Mouse (Mus musculus) megakaryocyte progenitor cell, adult 5-6 weeks (primary cell): ENCODE results near the gene Fancc. TPM values are rescaled to one million over a fixed set of nuclear protein-coding genes. Genes with fewer than 3 reads are reported as not detected.
A peak's percentile ranks its signal among the peaks of the same experiment; 100 is the strongest.
"Not testable (repeated sequence)": the region's sequence is repeated elsewhere in the genome, so short reads cannot be mapped to it uniquely, and the experiment has no call there.

Experiments
- ATAC-seq: replicated peaks from 2 replicates; pipeline ENCODE4 v1.8.0; 2016; ENCODE audit warnings: mild to moderate bottlenecking, moderate TSS enrichment, inconsistent platforms; ENCODE audit not compliant: poor library complexity
- total RNA-seq, 2 experiments: library from RNA; stranded (forward) in 1 of 2; stranded (reverse) in 1 of 2; fragments of 157-497, 149-512 nt in 1 of 2; fragments of 200-1000 nt in 1 of 2; gene quantifications; 2 replicates each; pipeline versions ENCODE4 v1.2.3 to v1.2.4; 2015 to 2017

The Fancc gene
- total RNA-seq, 2 experiments from 2014 or later = 11.6 to 16.7 TPM

DNA sequence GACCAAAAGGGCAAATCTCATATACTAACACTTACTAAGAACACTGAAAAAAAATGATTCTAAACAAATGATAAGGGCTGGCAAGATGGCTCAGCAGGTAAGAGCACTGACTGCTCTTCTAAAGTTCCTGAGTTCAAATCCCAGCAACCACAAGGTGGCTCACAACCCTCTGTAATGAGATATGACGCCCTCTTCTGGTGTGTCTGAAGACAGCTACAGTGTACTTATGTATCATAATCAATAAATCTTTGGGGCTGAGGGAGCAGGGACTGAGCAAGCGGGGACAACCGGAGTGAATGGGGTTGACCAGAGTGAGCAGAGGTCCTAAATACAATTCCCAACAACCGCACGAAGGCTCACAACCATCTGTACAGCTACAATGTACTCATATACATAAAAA lies 68.9 kb downstream of the Fancc start:
- not testable (repeated sequence) for ATAC-seq

DNA sequence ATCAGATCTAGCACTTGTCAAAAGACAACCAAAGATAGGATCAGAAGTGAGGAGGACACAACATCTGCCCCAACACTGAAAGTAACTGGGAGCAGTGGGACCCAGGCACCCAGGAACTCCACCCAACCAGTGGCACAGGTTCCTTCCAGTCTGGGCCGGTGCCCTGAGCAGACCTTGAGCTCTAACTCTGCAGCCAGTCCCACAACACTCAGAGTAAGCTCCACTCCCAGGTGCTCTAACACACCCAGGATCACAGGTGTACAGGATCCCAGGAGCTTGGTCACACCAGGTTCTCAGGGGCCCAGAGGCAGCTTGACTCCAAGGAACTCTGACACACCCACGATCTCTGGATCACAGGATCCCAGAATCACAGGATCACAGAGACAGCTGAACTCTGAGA lies 74.0 kb downstream of the Fancc start:
- no peak for ATAC-seq

DNA sequence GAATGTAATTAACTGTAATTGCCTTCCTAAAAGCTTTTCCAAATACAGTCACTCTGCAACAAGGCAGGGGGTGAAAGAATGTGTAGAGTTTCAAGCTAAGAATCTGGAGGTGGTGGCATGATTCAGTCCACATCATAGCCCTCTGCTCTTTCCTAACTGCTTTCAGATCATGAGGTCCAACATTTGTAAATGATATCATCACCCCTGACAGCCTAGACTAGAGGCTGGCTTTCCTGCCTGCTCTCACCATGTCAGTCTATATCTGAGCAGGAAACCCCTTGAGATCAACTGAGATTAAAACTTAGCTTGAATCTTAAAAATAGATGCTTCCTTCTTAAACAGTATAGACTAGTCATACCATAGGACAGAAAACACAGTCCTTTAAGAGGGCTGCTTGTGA lies 75.9 kb downstream of the Fancc start:
- ATAC-seq = no peak

DNA sequence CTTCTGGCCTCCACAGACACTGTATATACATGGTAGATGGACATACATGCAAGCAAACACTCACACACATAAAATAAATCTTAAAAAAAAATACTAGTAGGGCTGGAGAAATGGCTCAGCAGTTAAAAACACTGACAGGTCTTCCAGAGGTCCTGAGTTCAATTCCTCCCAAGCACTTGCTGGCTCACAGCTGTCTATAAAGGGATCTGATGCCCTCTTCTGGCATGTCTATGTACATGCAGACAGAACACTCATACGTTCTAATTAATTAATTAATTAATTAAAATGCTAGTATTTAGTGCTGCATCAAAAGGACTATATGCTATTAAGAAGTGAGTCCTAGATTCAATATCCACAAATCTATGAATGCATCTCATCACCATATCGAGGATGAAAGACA lies 78.9 kb downstream of the Fancc start:
- ATAC-seq = no peak; the same call in 1 of the 2 replicates

DNA sequence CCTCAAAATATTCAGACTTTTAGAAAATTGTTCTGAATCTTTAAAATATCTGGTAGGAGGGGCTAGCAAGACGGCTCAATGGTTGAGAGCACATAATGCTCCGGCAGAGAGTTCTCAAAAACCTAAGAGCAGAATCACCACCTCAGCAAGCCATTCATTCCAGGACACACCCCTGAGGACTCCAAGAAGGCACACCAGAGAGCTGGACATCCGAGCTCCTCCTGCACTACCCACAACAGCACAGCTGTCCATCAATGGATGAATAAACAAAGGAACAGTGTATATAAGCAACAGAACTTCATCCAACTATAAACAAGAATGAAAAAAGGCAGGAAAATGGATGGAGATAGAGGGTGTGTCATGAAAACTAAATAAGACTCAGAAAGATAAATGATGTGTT lies 80.3 kb downstream of the Fancc start:
- no peak for ATAC-seq

DNA sequence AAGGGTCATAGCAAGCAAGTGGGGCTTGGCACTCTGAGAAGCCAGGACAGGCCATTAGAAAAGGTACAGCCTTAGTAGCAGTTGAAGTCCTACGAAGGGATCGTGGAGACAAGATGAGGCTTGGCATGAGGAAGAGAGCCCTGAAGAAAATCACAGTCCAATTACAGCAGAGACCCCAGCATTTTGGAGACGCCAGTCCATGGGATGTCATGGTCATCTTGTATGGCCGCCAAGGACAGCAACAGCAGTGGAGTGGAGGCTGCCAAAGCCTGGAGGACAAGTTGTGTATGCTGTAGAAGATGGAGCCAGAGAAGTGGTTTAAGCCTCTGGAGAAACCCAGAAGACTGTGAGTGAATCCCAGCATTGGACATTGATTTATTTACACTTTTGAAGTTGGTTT lies 84.4 kb downstream of the Fancc start:
- ATAC-seq = no peak

DNA sequence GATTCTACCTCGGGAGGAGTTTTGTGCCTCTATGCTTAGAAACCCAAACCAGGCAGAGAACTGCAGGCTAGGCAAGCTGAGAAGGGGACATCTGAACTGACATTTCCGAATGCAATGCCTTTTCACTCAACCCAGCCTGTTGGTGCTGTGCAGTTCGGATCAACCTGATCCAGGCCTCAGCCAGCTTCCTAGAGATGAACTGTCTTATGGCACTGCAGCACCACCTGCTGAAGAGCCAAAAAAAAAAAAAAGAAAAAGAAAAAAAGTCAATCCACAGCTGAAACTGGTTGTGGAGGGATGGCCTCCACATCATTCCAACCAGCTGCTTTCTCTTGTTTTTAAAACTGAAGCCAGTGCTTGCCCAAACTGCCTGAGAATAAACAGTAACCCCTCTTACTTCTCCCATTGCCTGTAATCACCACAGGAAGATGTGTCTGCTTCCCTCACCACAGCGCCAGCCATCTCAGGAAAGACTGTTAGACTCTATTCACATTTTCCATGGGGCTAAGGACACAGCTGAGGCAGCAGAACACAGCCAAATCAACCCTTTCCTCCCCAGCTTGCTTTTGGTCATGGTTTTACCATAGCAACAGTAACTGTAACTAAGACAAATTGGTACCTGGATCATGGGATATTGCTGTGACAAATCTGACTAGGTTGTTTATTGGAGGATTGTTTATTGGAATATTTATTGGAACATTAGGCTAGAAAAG lies 85.6 kb downstream of the Fancc start:
- ATAC-seq = peak; percentile 62

DNA sequence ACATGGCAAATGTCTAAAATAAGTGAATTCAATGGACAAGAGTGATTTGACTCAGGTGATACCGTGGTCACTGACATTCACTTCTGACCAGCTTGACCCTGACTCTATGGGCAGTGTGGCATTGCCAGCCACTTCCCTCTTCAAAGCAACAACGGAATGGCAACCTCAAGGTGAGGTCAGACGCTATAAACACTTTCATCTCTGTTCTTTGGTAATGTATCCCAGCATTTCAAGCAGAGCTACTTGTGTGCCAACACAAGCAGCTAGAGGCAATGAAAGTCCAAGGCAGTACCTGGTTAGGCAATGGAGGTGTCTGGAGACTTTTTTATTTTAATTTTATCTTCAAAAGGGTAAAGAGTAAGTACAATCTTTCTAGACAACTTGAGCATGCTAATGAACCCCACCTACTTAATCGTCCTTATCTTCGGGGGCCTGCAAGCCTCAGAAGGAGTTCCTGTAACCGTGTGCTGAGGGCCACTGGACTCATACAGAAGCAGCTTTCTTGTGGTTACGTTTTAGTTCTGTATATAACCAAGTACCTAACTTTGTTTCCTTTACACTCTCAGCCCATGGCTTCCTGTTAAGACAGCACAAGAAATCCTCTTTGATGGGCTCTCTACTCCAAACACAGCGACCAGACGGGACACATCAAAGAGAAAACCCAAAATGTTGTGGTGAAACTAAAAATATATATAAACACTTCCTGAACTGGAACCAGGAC lies 86.3 kb downstream of the Fancc start:
- ATAC-seq = peak; percentile 84

DNA sequence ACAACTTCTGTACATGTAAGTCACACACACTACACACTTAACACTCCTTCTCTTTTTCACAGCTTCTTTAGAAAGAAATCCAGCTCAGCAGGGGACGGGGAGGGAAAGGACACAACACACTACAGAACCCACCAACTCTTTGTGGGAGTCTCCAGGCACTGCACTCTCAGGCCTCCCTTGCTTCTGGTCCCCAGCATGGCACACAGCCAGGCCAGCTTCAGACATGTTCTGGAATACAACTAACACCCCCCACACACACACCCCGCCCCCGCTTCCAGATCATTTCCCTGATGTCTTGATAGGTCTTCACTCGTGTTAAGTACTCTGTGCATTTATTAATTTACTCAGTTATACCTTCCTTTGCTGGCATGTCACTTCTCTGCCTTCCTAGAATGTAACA lies 91.9 kb downstream of the Fancc start:
- ATAC-seq = no peak

DNA sequence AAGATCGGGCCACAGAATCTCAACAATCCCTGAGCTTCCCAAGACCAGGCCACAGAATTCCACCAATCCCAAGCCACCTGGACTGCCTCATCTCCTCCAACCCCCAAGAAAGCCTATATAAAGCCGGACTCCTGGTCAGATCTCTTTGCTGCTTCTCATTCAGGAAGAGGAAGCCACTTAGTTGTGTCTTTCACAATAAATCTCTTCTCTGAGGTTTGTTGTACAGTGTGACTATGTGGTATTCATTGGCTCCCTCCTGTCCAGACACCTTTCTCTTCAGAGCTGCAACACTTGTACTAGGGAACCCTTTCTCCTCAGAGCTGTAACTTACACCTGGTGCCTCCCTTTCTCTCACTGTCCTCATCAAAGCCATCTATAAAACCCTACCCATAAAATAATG lies 92.4 kb downstream of the Fancc start:
- ATAC-seq = peak; percentile 78

DNA sequence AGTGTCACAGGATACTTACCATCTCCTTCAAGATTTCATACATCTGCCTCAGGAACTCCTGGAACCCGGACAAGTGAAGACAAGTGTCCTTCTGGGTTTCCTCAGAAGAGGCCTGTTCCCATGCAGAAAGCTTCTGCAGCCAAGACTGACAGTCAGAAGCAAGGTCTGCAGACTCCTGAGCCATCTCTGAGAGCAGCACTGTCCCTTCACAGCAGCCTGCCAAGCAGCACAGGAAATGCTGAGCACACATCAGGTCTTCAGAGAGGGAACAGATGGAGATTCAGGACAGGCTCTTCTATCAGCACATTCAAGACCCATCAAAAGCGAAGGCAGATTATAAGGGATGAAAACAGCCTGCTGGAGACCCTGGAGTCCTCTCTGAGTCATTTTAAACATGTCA lies 94.3 kb downstream of the Fancc start:
- no peak for ATAC-seq

DNA sequence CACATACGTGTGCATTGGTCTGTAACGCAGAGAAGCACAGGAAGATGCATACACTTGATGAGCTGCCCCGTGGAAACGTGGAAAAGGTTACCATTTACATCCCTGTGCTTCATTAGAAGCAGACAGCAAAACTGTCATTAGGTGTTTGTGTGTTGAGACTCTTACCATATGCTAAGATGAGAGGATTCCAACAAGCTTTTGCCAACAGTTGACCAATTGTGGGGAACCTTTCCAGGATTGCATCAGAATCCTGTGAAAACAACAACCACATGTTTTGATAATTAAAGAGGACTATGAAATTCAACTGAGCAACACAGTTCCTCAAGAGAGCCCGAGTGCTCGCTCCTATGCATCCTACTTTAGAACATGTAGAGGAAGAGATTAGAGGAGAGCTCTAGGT lies 97.0 kb downstream of the Fancc start:
- no peak for ATAC-seq

DNA sequence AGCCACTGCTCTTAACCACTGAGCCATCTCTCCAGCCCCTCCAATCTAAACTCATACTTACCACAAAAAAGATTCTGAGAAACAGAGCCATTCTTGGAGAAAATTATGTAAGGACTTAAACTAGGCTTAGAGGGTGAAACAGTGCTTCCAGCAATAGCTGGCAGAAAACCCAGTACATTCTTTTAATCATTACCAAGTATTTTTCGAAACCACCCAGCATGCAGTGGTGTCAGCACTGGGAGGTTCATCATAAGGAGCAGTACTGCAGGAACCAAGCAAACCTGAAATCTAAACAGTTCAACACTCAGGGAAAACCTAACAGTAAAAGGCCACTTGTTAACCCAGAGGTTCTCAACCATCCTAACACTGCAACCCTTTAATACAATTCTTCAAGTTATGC lies 99.7 kb downstream of the Fancc start:
- ATAC-seq = no peak

DNA sequence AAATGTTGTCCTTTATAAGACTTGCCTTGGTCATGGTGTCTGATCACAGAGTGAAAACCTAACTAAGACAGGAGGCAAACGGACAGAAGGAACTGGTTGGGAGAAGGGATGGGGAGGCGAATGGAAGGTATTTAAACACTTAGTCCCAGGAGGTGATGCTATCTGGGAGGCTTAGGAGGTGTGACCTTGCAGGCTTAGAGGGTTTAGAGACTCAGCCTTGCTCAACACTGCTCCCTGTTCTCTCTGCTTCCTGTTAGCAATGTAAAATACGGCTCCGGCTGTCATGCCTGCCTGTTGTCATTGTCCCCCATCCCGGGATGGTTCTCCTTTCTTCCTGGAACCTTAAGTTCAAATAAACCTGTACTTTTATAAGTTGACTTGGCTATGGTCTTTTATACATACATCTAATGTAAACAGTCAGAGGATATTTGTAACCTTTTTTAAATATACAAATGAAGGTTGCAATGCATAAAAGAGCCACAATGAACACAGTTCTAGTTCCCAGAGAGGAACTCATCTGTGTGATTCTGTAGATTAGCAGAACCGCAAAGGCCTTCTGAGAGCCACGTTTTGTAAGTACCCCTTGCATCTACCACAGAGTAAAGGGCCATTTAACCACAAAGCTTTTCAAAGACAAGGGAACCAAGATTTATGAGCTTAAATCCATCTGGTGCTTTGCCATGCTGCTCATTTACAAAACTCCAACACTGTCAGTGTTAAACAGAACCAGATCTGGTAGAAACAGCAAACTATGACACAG lies 102.6 kb downstream of the Fancc start:
- ATAC-seq = peak; percentile 93

DNA sequence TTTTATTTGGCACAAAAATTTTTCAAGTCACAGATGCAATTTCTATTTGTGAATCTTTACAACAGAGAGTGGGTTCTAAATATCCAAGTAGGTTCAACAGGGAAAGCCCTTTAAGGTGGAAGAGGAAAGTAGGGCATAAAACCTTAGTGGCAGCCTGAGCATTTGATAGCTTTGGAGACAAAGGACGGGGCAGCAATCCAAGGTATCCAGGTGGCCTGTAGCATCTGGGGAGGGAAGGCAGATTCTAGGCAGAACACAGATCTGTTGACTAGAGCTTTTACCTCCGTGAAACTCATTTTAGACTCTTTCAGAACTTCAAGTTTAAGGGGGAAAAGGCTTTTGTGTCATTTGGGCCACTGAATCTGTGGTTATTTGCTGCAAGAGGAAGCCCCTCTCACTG lies 111.8 kb downstream of the Fancc start:
- no peak for ATAC-seq

DNA sequence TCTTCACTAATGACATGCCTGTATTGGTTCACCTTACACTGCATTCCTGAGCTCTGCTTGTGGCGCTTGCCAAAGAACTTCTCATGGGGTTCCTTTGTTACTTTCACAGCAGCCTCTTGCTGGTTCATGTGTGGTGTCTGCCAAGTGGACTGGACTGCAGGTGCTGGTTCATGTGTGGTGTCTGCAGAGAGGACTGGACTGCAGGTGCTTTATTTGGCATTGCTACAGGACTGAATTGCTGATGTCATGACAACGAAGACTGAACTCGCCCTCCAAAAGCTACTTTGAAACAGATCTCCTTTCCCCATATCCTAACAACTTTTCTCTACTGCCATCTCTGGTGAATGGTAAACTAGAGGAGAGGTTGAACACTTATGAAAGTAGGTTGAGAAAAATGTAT lies 112.3 kb downstream of the Fancc start:
- ATAC-seq = no peak

DNA sequence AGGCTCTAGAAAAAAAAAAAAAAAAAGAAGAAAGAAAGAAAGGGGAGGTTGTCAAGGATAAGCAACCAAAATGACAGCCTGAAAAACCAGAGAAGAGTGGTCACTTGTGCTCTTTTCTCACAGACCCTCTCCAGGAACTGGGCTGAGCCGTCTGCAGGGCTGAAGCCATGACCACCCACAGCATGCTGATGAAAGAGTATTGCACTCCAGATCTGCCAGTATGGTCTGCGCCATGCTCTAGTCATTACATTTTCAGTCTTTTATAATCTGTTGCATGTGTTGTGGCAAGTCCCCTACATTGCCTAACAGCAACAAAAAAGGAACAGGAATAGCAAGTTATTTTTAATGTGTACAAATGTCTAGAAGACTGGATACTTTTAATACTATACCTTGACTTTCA lies 114.9 kb downstream of the Fancc start:
- ATAC-seq = peak; percentile 68

DNA sequence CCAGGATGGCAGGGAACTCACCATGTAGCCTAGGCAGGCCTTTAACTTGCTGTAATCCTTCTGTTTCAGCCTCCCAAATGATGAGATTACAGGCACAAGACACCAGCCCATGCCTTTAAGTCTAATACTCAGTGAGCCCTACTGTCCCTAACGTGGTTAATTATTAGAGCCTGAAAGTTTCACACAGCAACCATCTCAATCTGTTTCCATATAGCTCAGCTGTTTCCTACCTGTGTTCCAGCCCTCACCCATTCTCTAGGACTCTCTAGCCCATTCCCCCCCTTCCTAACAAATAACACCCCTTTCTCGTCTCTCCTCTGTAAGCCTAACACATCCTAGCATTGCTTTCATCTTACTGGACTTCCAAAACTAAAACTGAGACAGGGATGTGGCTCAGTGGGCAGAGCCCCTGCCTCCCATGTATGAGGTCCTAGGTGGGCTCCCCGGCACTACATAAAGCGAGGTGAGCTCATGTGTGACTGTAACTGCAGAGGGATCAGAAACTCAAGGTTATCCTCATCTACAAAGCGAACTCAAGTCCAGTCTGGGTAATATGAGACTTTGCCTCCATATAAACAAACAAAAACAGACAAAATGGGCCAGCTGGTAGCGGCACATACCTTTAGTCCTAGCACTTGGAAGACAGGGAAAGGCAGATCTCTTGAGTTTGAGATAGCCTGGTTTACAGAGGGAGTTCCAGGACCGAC lies 123.5 kb downstream of the Fancc start:
- ATAC-seq = no peak

DNA sequence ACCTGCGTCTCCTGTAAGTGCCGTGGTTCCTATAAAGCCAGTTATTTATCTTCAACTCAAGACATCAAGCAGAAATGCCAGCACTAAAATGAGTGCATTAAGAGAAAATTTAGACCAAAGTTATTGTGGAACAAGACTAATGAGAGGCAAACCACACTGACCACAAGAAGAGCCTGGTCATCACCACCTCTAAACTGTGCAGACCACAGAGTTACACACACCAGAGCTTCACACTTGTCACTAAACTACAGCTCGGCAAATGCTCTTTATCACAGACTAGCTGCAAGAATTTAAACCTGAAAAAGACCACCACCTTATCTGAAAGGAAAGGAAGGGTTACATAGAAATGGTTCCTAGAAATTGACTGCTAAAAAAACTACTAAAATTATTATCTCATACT lies 135.3 kb downstream of the Fancc start:
- ATAC-seq = peak; percentile 70

DNA sequence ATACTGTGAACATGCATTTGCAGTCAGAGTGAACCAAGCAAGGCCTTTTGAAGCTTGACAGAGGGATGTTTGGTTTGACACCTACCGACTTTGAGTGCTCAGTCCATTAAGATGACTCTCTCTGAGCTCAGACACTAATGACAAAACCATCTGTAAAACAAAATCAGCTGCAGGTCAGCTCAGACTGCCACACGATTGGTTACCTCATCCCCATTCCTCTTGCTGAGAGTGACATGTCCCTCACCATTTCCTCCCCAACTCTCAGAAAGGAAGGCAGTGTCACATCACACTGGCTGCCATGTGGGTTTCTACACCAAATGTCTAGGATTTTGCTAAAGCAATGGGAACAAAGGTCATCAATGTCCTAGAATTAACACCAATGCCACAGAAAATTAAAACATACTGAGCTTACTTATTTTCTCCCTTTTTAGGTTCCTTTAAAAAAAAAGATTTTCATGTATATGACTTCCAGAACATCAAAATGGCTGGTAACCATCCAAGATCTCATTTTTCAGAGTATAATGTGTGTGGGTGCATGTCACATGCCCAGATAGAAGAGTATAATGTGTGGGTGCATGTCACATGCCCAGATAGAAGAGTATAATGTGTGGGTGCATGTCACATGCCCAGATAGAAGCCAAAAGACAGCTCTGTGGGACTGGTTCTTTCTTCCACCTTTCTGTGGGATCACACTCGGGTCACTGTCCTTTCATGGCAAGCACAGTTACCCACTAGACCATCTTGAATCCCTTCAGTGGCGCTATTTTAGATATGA lies 136.8 kb downstream of the Fancc start:
- no peak for ATAC-seq

DNA sequence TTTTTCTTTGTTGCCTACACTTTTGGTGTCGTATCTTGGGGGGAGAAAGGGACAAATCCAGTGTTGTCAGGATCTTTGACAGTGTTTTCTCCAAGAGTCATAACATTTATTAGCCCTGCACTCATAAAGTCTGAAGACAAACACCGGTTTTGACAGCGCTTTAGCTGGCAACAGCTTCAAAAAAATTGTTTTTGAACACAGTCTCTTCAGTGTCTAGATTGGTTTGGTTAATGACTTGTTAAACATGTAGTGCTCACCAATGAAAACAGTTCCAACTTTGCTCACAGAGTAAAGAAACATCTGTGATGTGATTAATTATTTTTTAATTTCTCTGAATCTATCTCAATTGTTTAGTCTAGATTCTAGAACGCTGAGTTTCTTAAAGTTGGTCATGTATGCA lies 137.7 kb downstream of the Fancc start:
- no peak for ATAC-seq
